Mouse (Mus musculus): Measurements from ENCODE around the gene Snx32. TPM values are rescaled to one million over a fixed set of nuclear protein-coding genes. Genes with fewer than 3 reads are reported as not detected.

Gene Snx32
- total RNA-seq, 2 experiments from 2014 or later = 81.5 to 89.0 TPM

DNA sequence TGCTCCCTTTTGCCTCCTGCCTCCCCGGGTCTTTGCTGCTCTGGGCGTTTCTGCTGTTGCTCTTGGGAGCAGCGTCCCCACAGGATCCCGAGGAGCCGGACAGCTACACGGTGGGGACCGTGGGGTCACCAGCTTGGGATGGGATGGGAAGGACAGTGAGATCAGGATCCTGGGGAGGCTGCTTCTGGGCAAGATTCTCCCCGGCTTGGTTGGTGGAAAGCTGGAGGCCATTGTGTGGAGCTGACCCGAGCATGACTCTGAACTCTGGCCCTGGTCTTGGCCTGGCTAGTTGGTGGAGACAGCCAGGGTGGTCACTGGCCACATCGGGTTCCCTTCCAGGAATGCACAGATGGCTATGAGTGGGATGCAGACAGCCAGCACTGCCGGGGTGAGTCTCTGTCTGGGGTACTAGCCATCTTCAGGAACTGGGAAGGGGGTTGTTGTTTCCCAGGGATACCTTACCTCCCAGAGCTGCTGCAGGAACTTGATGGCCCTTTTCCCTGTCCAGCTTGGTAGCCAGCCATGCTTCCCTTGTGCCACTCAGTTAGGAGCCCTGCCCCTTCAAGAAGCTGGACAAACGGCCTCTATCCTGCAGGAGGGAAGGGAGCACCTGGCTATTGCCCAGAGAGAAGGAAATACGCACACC lies 35.1 kb downstream of the Snx32 start:
- intact Hi-C loops (cut with DNase I) = no loop called here
- H3K4me3 ChIP-seq = peak overlapping the region; percentile 53
- DNase-seq (ENCODE audit: extremely low spot score in 1 of 2, low spot score in 2 of 2) = no peak
- TF ChIP-seq CTCF (IDR thresholded peaks at IDR 0.05) = no peak
- H3K27ac ChIP-seq = peak overlapping the region; percentile 55

DNA sequence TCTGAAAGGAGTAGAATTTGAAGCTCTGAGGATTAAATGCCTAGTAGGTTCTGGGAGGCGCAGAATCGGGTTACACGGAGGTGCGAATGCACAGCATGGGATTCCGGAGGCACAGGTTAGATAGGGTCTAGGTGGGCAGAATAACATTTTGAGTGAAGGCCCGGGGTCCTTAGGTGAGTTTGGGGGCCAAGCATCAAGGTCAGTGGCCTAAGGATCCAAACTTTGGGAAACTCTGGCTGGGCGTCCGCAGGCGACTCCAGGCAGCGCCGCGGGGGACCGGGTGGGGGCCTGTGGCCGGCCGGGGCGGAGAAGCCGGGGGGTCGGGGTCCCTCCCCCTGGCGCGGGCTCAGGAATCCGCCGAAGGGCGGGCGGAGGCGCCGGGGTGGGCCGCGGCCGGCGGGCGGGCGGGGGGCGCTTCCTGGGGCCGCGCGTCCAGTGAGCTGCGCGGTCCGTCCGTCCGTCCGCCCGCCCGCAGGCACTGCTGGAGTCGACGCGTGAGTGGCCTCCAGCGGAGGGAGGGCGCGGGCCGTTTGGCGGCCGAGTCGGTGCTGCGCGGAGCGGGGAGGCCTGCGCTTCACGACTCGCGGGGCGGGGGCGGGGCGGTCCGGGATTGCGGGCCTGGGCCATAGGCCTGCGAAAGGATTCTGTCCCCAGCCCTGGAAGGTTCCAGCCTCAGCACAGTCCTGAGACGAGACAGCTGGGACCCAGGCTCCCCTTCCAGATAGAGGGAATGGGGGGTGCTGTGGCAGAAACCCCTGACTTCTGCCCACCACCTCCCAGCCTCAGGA lies 35.9 kb downstream of the Snx32 start:
- Histone ChIP-seq H3K4me3 (peak overlapping the region; percentile 53), H3K27ac (peak overlapping the region; percentile 63)
- no peak for DNase-seq (ENCODE audit: extremely low spot score in 1 of 2, low spot score in 2 of 2)
- intact Hi-C loops (cut with DNase I) = no loop called here
- TF ChIP-seq CTCF (IDR thresholded peaks at IDR 0.05) = no peak

DNA sequence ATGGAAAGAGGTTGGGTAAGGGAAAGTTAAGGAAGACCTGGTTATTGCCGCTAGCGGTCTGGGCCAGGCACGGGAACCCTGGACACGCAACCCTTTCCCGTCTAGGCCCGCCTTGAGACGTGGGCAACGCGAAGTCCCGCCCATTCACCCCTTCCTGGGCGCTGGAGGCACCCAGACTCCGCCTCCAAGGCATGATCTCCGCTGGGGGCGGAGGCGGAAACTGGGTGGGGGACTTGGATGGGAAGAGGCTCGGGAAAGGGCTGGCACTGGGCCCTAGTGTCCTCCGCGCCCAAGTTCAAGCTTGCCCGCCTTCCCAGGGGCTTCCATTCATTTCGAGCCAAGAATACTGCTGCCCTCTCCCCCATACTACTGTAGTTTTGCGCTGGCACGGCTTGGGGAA lies 36.6 kb downstream of the Snx32 start, which contains the start of gene Efemp2:
Efemp2 (plus strand) TSS at position 235 of the 400 bp plus-strand sequence.
- peak; percentile 61 to 72 for DNase-seq (ENCODE audit: extremely low spot score in 1 of 2, low spot score in 2 of 2)
- H3K27ac ChIP-seq = peak within 1 kb of the TSS; percentile 63
- peak within 1 kb of the TSS; percentile 53 for H3K4me3 ChIP-seq
- intact Hi-C loops (cut with DNase I) = no loop called here
- no peak for TF ChIP-seq CTCF (IDR thresholded peaks at IDR 0.05)

DNA sequence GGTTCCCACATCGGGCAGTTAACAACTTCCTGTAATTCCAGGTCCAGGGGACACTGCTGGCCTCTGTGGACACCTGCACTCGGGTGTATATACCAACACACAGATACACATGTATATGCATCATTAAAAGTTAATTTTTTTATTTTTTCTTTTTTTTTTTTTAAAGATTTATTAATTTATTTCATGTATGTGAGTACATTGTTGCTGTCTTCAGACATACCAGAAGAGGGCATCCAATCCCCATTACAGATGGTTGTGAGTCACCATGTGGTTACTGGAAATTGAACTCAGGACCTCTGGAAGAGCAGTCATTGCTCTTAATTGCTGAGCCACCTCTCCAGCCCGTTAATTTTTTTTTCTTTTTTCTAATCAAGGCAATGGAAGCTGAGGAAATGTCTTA lies 37.5 kb downstream of the Snx32 start:
- TF ChIP-seq CTCF (IDR thresholded peaks at IDR 0.05) = peak; percentile 40
- intact Hi-C loops (cut with DNase I) = no loop called here
- DNase-seq (ENCODE audit: extremely low spot score in 1 of 2, low spot score in 2 of 2) = no peak
- H3K27ac ChIP-seq = no peak overlapping the region
- no peak overlapping the region for H3K4me3 ChIP-seq

DNA sequence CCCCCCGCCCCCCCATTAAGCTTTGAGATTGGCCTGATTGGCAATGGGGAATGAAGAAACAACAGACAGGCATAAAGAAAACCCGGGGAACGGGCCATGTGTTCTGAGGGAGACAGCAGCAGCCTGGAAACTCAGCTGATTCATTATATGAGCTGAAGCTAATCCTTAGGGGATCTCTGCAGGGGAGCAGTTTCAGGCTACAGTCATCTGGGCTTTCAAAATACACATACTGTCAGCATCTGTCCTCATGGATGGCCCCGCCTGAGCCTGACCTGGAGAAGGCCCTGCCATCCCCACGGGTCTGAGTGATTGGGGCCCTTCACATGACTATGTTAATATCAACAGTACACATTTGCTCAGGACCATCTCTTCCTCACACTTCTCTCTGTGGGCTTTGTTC lies 38.5 kb downstream of the Snx32 start:
- no peak for DNase-seq (ENCODE audit: extremely low spot score in 1 of 2, low spot score in 2 of 2)

DNA sequence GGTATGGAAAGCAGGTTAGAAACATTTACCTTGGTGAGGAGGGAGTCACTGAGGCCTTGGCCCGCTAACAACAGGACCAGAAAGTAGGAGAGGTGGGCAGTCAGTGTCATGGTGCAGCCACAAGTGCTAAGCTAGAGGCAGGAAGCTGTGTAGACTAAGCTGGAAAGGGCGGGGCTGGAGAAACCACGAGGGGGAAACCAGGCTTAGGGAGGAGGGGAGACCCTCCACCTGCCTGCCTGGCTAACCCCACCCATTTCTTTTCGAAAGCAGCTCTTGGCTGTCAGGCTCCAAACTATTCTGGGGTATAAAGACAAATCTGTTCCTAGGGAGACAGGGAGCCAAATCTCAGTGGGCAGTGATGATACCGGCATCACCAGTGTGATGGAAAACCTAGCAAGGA lies 42.0 kb downstream of the Snx32 start, which contains the start of gene Ctsw:
Ctsw (minus strand) TSS at position 134 of the 400 bp plus-strand sequence.
- H3K27ac ChIP-seq = no peak within 1 kb of the TSS
- H3K4me3 ChIP-seq = no peak within 1 kb of the TSS
- intact Hi-C loops (cut with DNase I) = no loop called here
- no peak for TF ChIP-seq CTCF (IDR thresholded peaks at IDR 0.05)
- DNase-seq (ENCODE audit: extremely low spot score in 1 of 2, low spot score in 2 of 2) = no peak

More for the DNA sequence above, 38.5 kb downstream of the Snx32 start:
- no peak for TF ChIP-seq CTCF (IDR thresholded peaks at IDR 0.05)
- intact Hi-C loops (cut with DNase I) = no loop called here
- no peak overlapping the region for H3K4me3 ChIP-seq
- no peak overlapping the region for H3K27ac ChIP-seq

DNA sequence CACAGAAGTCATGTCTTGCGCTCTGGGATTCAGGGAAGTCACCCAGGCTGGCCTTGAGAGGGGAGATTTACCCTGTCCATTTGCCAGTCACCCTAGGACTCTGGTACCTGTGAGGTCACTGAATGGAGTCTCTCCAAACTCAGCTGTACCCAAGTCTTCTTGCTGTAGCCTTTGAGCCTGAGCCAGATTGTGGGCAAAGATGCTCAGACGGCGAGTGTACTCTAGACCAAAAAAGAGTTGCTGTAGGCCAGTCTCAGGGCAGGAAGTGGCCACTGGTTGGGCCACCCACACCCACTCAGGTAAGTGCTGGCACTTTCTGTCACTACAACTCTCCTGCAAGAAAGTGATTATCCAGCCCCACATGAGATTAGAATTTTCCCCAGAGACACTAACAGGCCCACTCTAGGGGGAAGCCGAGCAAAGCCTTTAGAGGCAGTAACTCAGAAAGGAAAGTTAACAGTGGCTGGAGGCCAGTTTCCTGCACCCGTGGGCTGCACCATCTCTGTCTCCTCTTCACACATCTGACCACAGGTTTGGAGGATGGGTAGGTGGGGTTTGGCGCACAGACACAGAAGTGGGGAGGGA lies 43.3 kb downstream of the Snx32 start:
- TF ChIP-seq CTCF (IDR thresholded peaks at IDR 0.05) = no peak
- Histone ChIP-seq H3K4me3 (no peak overlapping the region), H3K27ac (no peak overlapping the region)
- no peak for DNase-seq (ENCODE audit: extremely low spot score in 1 of 2, low spot score in 2 of 2)
- intact Hi-C loops (cut with DNase I) = no loop called here

DNA sequence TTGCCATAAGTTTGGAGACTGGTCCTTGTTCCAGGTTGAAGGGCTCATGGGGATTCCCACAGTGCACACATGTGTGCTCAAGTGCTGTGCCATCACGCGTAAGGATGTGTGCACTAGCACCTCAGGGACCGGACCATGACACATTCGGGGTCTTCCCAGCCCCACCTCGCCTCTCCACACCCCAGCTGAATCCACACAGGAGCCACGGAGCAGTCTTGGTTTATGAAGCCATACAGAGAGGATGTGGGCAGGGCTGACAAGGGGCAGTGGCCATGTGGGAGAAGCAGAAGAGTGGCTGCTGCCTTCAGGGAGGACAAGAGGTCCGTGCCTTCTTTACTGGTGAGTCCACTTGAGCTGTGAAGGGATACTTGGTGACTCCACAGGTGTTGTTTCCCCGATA lies 45.3 kb downstream of the Snx32 start:
- no peak overlapping the region; the same call in 1 of the 2 replicates for H3K27ac ChIP-seq
- no peak for DNase-seq (ENCODE audit: extremely low spot score in 1 of 2, low spot score in 2 of 2)
- intact Hi-C loops (cut with DNase I) = no loop called here
- H3K4me3 ChIP-seq = no peak overlapping the region
- TF ChIP-seq CTCF (IDR thresholded peaks at IDR 0.05) = no peak

DNA sequence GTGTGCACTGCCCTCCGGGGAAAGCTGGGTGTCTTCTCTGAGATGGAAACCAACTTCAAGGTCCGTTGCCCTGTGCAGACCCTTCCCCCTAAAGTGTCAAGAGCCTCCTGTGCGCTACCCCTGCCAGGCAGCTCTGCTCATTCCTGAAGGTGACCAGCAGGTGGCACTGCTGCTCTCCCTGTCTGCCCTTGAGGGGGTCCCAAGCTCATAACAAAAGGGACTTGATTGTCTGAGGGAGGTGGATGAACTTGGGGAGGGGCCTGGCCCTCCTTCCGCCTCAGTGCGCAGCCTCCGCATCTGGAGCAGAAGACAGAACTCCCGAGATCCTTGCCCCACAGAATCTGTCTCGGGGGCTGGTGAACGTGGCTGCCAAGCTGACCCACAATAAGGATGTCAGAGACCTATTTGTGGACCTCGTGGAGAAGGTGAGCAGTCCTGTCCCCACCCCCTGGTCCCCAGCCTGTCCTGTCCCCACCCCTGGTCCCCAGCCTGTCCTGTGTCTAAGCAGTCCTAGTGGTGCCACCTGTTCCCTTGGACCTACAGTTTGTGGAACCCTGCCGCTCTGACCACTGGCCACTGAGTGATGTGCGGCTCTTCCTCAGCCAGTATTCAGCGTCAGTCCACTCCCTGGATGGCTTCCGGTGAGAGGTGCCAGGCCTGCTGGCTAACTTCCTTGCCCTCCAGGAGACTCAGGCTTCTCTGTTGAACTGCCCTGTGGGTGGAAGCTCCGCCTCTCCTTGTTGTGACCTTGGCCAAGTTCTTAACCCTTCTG lies 46.4 kb downstream of the Snx32 start:
- Histone ChIP-seq H3K4me3 (0 out of 2 replicates have a peak overlapping the region, but pooled peaks have one; percentile 7), H3K27ac (0 out of 2 replicates have a peak overlapping the region, but pooled peaks have one; percentile 19)
- DNase-seq (ENCODE audit: extremely low spot score in 1 of 2, low spot score in 2 of 2) = peak; percentile 49 to 54
- TF ChIP-seq CTCF (IDR thresholded peaks at IDR 0.05) = peak; percentile 92
- intact Hi-C loops (cut with DNase I) = loop anchor here (5.0 kb wide), 1 partner anchor 103 kb away; the partner anchor contains the start of gene Ap5b1

DNA sequence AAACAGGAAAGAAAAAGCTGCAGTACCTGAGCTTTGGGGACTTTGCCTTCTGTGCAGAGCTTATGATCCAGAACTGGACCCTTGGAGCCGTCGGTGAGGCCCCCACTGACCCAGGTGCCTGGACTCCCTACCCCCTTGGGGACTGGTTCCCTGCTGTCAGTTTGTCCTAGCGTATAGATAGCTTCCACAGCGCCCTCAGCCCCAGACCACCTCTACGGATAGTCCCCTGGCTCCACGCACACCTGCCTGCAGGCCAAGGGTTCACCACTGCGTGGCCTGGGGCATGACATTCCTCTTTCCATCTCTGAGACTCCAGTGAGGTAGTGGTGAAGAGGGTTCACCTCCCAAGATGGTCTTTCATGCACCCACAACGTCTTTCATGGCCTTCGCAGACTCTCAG lies 47.1 kb downstream of the Snx32 start:
- TF ChIP-seq CTCF (IDR thresholded peaks at IDR 0.05) = no peak
- no peak overlapping the region for H3K4me3 ChIP-seq
- intact Hi-C loops (cut with DNase I) = loop anchor here (5.0 kb wide), 1 partner anchor 104 kb away; the partner anchor contains the start of gene Ap5b1
- no peak for DNase-seq (ENCODE audit: extremely low spot score in 1 of 2, low spot score in 2 of 2)
- H3K27ac ChIP-seq = no peak overlapping the region

DNA sequence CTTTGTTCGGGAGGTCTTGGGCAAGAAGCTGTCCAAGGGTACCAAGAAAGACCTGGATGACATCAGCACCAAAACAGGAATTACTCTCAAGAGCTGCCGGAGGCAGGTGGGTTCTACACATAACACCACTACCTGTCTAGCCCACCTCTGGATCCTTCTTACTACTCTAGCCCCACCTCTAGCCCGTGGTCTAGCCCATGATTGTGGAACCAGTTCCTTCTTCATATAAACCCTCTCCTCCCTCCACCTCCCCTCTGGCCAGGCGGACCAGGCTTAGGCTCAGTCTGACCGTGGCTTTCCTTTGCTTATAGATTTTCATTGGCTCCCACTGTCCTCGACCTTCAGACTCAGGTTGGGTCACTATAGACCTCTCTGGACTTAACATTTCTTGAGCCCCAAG lies 48.9 kb downstream of the Snx32 start:
- no peak overlapping the region for H3K27ac ChIP-seq
- peak overlapping the region; percentile 84; the same call in 1 of the 2 replicates for H3K4me3 ChIP-seq
- no peak for TF ChIP-seq CTCF (IDR thresholded peaks at IDR 0.05)
- intact Hi-C loops (cut with DNase I) = loop anchor here (5.0 kb wide), 1 partner anchor 106 kb away; the partner anchor contains the start of gene Ap5b1
- no peak for DNase-seq (ENCODE audit: extremely low spot score in 1 of 2, low spot score in 2 of 2)
